Mouse (Mus musculus): Measurements from ENCODE around the gene Smim22. TPM values are rescaled to one million over a fixed set of nuclear protein-coding genes. Genes with fewer than 3 reads are reported as not detected.

Smim22 gene
- polyA plus RNA-seq, 1 experiment from 2014 or later = 4.7 TPM

GRCm38 (mm10) chr16:5024021-5024420 is 16.9 kb downstream of the Smim22 start:
- Histone ChIP-seq H3K4me3 (replicated peaks; ENCODE audit: low read length) (no peak overlapping the region), H3K9me3 (ENCODE audit: control insufficient read depth, low read length) (no peaks in the 10 kb centered on the region)
- WGBS = 99% methylated on average over 3 of the region's 3 CpGs

DNA sequence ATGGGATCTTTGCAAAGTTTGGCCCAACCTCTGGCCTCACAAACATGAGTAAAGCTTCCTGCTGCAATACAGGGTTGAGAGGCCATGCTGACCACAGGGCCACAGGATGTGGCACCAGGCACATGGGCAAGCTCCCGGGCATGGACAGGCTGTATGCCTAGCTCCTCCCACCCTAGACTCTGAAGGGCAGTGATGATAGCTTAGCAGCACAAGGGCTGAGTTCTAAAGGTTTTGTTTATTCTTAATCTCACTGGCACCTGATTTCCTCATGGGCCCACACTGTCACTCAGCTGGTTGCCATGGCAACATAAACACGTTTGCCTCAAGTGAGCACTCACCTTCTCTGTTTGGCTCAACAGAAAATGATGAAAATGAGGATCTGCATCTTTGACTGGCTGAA is 22.8 kb downstream of the Smim22 start:
- WGBS = 71% methylated on average over 2 of the region's 2 CpGs
- no peak overlapping the region for H3K27ac ChIP-seq
- H3K36me3 ChIP-seq (replicated peaks; ENCODE audit: control insufficient read depth, insufficient read depth) = peaks cover 100% of the 10 kb centered on the region
- H3K9me3 ChIP-seq (ENCODE audit: control insufficient read depth, low read length) = no peaks in the 10 kb centered on the region
- DNase-seq (ENCODE audit: low spot score) = no peak
- no peak for ATAC-seq (ENCODE audit: low FRiP score)
- no peak overlapping the region for H3K9ac ChIP-seq
- H3K4me2 ChIP-seq (replicated peaks) = no peak overlapping the region
- no peaks in the 10 kb centered on the region for H3K4me1 ChIP-seq (replicated peaks; ENCODE audit: control insufficient read depth, insufficient read depth, low read length)
- H3K4me3 ChIP-seq (replicated peaks; ENCODE audit: low read length) = no peak overlapping the region
- no peaks in the 10 kb centered on the region for H3K27me3 ChIP-seq (ENCODE audit: control insufficient read depth, insufficient read depth, low read length)

More at GRCm38 (mm10) chr16:5024021-5024420, 16.9 kb downstream of the Smim22 start:
- H3K27ac ChIP-seq = no peak overlapping the region
- no peaks in the 10 kb centered on the region for H3K4me1 ChIP-seq (replicated peaks; ENCODE audit: control insufficient read depth, insufficient read depth, low read length)
- peaks cover 100% of the 10 kb centered on the region for H3K36me3 ChIP-seq (replicated peaks; ENCODE audit: control insufficient read depth, insufficient read depth)
- no peak overlapping the region for H3K9ac ChIP-seq
- ATAC-seq (ENCODE audit: low FRiP score) (no peak), DNase-seq (ENCODE audit: low spot score) (no peak)
- H3K27me3 ChIP-seq (ENCODE audit: control insufficient read depth, insufficient read depth, low read length) = no peaks in the 10 kb centered on the region
- no peak overlapping the region for H3K4me2 ChIP-seq (replicated peaks)

- Histone ChIP-seq H3K9me3 (ENCODE audit: control insufficient read depth, low read length) (no peaks in the 10 kb centered on the region), H3K4me2 (replicated peaks) (no peak overlapping the region), H3K27me3 (ENCODE audit: control insufficient read depth, insufficient read depth, low read length) (no peaks in the 10 kb centered on the region), H3K9ac (no peak overlapping the region), H3K4me1 (replicated peaks; ENCODE audit: control insufficient read depth, insufficient read depth, low read length) (no peaks in the 10 kb centered on the region), H3K27ac (no peak overlapping the region), H3K4me3 (replicated peaks; ENCODE audit: low read length) (no peak overlapping the region), H3K36me3 (replicated peaks; ENCODE audit: control insufficient read depth, insufficient read depth) (peaks cover 97% of the 10 kb centered on the region)
- no peak for DNase-seq (ENCODE audit: low spot score)
- ATAC-seq (ENCODE audit: low FRiP score) = no peak
- 99% methylated on average over 3 of the region's 3 CpGs for WGBS
These were observed 28.5 kb downstream of the Smim22 start for GRCm38 (mm10) chr16:5035591-5035990.

DNA sequence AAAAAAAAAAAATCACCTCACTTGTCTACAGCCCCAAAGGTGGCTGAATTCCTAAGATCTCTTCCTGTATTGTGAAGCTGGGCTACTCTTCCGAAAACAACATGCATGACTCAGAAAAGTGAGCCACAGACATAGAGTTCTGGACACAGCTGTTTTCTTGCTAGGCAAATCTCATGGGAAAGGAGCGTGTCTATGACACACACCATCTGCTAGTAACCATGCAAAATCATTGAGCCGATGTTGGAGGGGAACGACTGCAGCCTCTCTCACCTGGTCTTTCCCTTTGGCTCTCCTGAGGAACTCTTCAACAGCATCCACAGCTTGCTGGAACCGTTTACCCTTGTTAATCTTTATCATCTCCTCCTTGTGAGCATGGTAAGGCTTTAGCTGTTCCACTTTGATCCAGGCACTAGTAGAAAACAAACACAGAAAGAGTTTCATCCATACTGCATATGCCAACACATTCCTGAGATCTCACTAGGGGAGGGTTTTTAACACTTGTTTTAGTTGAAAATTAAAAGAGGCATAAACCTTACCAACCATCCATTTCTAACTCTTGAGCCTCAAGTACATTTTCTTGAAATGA is 29.7 kb downstream of the Smim22 start:
- ATAC-seq (ENCODE audit: low FRiP score) (no peak), DNase-seq (ENCODE audit: low spot score) (no peak)
- no peaks in the 10 kb centered on the region for H3K4me1 ChIP-seq (replicated peaks; ENCODE audit: control insufficient read depth, insufficient read depth, low read length)
- no peak overlapping the region for H3K4me2 ChIP-seq (replicated peaks)
- no peak overlapping the region for H3K27ac ChIP-seq
- no peak overlapping the region for H3K4me3 ChIP-seq (replicated peaks; ENCODE audit: low read length)
- 73% methylated on average over 5 of the region's 5 CpGs for WGBS
- H3K9ac ChIP-seq = no peak overlapping the region
- H3K36me3 ChIP-seq (replicated peaks; ENCODE audit: control insufficient read depth, insufficient read depth) = peaks cover 97% of the 10 kb centered on the region
- no peaks in the 10 kb centered on the region for H3K9me3 ChIP-seq (ENCODE audit: control insufficient read depth, low read length)
- H3K27me3 ChIP-seq (ENCODE audit: control insufficient read depth, insufficient read depth, low read length) = no peaks in the 10 kb centered on the region

- Histone ChIP-seq H3K4me3 (replicated peaks; ENCODE audit: low read length) (no peak overlapping the region), H3K27ac (no peak overlapping the region), H3K4me1 (replicated peaks; ENCODE audit: control insufficient read depth, insufficient read depth, low read length) (peaks cover 18% of the 10 kb centered on the region), H3K9me3 (ENCODE audit: control insufficient read depth, low read length) (no peaks in the 10 kb centered on the region), H3K4me2 (replicated peaks) (no peak overlapping the region), H3K36me3 (replicated peaks; ENCODE audit: control insufficient read depth, insufficient read depth) (peaks cover 75% of the 10 kb centered on the region), H3K27me3 (ENCODE audit: control insufficient read depth, insufficient read depth, low read length) (no peaks in the 10 kb centered on the region), H3K9ac (no peak overlapping the region)
- ATAC-seq (ENCODE audit: low FRiP score) = no peak
- 100% methylated on average over 3 of the region's 3 CpGs for WGBS
- no peak for DNase-seq (ENCODE audit: low spot score)
These were observed 38.2 kb downstream of the Smim22 start for GRCm38 (mm10) chr16:5045322-5045721.

GRCm38 (mm10) chr16:5049182-5049773 is 42.2 kb downstream of the Smim22 start:
- Histone ChIP-seq H3K4me3 (replicated peaks; ENCODE audit: low read length) (peak overlapping the region; percentile 95), H3K9ac (peak overlapping the region; percentile 94), H3K27ac (peak overlapping the region; percentile 90), H3K27me3 (ENCODE audit: control insufficient read depth, insufficient read depth, low read length) (no peaks in the 10 kb centered on the region), H3K9me3 (ENCODE audit: control insufficient read depth, low read length) (no peaks in the 10 kb centered on the region), H3K36me3 (replicated peaks; ENCODE audit: control insufficient read depth, insufficient read depth) (peaks cover 52% of the 10 kb centered on the region), H3K4me2 (replicated peaks) (peak overlapping the region; percentile 82), H3K4me1 (replicated peaks; ENCODE audit: control insufficient read depth, insufficient read depth, low read length) (peaks cover 35% of the 10 kb centered on the region)
- DNase-seq (ENCODE audit: low spot score) = no peak
- under 1% methylated on average over 38 of the region's 38 CpGs for WGBS
- peak; percentile 41 for ATAC-seq (ENCODE audit: low FRiP score)

- peak within 1 kb of the TSS; percentile 96 for H3K27ac ChIP-seq
- peak; percentile 100 for ATAC-seq (ENCODE audit: low FRiP score)
- WGBS = under 1% methylated on average over 46 of the region's 56 CpGs
These were observed 42.7 kb downstream of the Smim22 start, which contains the start of the genes Glyr1 and Ubn1 for GRCm38 (mm10) chr16:5049774-5050234. Gene Glyr1, minus strand, starts transcription at chr16:5049863. Gene Ubn1, plus strand, starts transcription at chr16:5050057.

GRCm38 (mm10) chr16:5050251-5051110 is 43.4 kb downstream of the Smim22 start:
- Histone ChIP-seq H3K36me3 (replicated peaks; ENCODE audit: control insufficient read depth, insufficient read depth) (peaks cover 47% of the 10 kb centered on the region), H3K27me3 (ENCODE audit: control insufficient read depth, insufficient read depth, low read length) (no peaks in the 10 kb centered on the region), H3K9ac (peak overlapping the region; percentile 80), H3K27ac (peak overlapping the region; percentile 96), H3K9me3 (ENCODE audit: control insufficient read depth, low read length) (no peaks in the 10 kb centered on the region), H3K4me3 (replicated peaks; ENCODE audit: low read length) (peak overlapping the region; percentile 95), H3K4me2 (replicated peaks) (peak overlapping the region; percentile 95), H3K4me1 (replicated peaks; ENCODE audit: control insufficient read depth, insufficient read depth, low read length) (peaks cover 35% of the 10 kb centered on the region)
- ATAC-seq (ENCODE audit: low FRiP score) (peak; percentile 70), DNase-seq (ENCODE audit: low spot score) (peak; percentile 50)
- under 1% methylated on average over 72 of the region's 78 CpGs for whole genome bisulfite sequencing

More at GRCm38 (mm10) chr16:5049774-5050234, 42.7 kb downstream of the Smim22 start, which contains the start of the genes Glyr1 and Ubn1:
- Histone ChIP-seq H3K27me3 (ENCODE audit: control insufficient read depth, insufficient read depth, low read length) (no peaks in the 10 kb centered on the region), H3K4me2 (replicated peaks) (peak within 1 kb of the TSS; percentile 95), H3K4me3 (replicated peaks; ENCODE audit: low read length) (peak within 1 kb of the TSS; percentile 95), H3K4me1 (replicated peaks; ENCODE audit: control insufficient read depth, insufficient read depth, low read length) (peaks cover 35% of the 10 kb centered on the region), H3K9me3 (ENCODE audit: control insufficient read depth, low read length) (no peaks in the 10 kb centered on the region), H3K36me3 (replicated peaks; ENCODE audit: control insufficient read depth, insufficient read depth) (peaks cover 47% of the 10 kb centered on the region), H3K9ac (peak within 1 kb of the TSS; percentile 94)
- peak; percentile 99 for DNase-seq (ENCODE audit: low spot score)

All from hindbrain, embryonic 14.5 days (tissue).